ENCODE assay signal across 10 mouse cellular contexts in the genomic region with DNA sequence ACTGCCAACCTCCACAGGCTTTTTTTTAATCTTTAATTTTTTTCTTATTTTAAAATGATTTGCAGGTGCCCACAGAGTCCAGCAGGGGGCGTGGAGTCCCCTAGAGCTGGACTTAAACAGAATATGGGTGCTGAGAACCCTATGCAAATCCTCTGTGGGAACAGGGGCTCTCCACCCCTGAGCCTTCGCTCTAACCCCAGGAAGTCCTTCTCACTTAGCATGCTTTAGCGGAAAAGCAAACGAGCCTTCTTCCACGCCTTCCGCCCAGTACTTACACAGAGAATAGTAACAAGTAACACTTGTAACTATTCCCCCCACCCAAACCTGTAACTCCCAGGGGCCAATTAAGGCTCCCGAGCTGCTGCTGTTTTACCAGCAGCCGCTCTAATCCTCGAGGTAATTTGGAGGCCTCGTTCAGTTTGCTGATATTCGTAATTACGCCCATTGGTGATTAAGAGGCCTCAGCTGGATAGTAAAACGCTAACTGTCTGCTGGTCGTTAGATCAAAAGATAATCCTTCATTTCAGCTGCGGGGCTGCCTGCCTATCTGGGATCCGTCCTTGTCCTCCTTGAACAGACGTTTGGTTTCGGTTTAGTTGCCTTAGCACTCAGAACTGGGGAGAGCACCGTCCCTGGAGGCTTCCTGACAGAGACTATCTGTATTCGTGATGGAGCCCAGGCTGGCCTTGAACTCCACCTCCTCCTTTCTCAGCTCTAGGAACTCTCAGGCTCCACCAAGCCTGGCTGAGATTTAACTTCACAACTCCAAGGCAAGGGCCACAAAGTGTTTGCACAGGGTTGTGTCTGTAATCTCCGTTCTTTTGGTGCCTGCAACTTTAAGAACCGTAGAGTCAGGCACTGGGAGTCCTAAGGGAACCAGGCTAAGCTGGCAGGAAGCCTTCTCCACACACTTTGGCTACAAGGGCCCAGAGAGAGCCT. TPM values are rescaled to one million over a fixed set of nuclear protein-coding genes. Genes with fewer than 3 reads are reported as not detected.
A peak's percentile ranks its signal among the peaks of the same experiment; 100 is the strongest.
DNase-seq lines count a peak whose midpoint lies in the region; ATAC-seq and TF ChIP-seq lines count a peak whose summit lies in the region.
"Had no signal": no experiment of that assay in that cellular context is flagged by ENCODE, and none has a peak within 500 bp of the region (broad histone marks: within the 10 kb centered on the region; RNA-seq: fewer than 3 reads in every experiment).

No protein-coding gene starts in this region.

- 0 out of 2 replicates have a peak, but pooled peaks cover 6% of the 10 kb centered on the region for H3K4me1 ChIP-seq in neural tube, embryonic 11.5 days (ENCODE audit: control insufficient read depth, insufficient read depth, low read length)
- no peaks in the 10 kb centered on the region; a peak in 1 of 4 replicates for H3K4me1 ChIP-seq in liver, embryonic 14.5 days (replicated peaks; ENCODE audit: control insufficient read depth in 2 of 2, insufficient read depth in 2 of 2, low read length in 1 of 2)

- TF ChIP-seq CTCF in liver, embryonic 14.5 days (IDR thresholded peaks at IDR 0.05; ENCODE audit: low read depth): peak; percentile 58

- H3K27me3 ChIP-seq in neural tube, embryonic 11.5 days (ENCODE audit: control insufficient read depth, insufficient read depth, low read length): peaks cover 37% of the 10 kb centered on the region
- no peaks in the 10 kb centered on the region for H3K27me3 ChIP-seq in liver, embryonic 14.5 days (ENCODE audit: control insufficient read depth, insufficient read depth, low read length)

- no peak overlapping the region for H3K4me3 ChIP-seq in neural tube, embryonic 11.5 days (ENCODE audit: low read depth, low read length)
- H3K4me3 ChIP-seq in liver, embryonic 14.5 days (ENCODE audit: insufficient read depth in 1 of 2, low read depth in 2 of 2, low read length in 2 of 2): no peak overlapping the region
- H3K4me3 ChIP-seq: hindbrain, embryonic 15.5 days had no signal

- DNase-seq in adrenal gland, adult (ENCODE audit: inconsistent age in 2 of 2, low spot score in 1 of 2): peak; percentile 53 to 85
- no peak for DNase-seq in adrenal gland, postnatal 4 days (ENCODE audit: low spot score in 2 of 2)
- DNase-seq in neural tube, embryonic 11.5 days (ENCODE audit: low spot score): peak; percentile 35
- no peak for DNase-seq in neural tube, embryonic 10.5 days (ENCODE audit: extremely low spot score, low spot score)
- peak; percentile 23 for DNase-seq in heart, adult 8-10 months (ENCODE audit: low spot score)
- DNase-seq in liver, embryonic 14.5 days (ENCODE audit: low read depth in 3 of 3, low spot score in 3 of 3): peak in 1 of 3 experiments; percentile 9
- DNase-seq in layer of hippocampus, postnatal 25 days (ENCODE audit: extremely low spot score in 1 of 2, low spot score in 1 of 2): no peak

- no peaks in the 10 kb centered on the region for H3K9me3 ChIP-seq in neural tube, embryonic 11.5 days (ENCODE audit: control insufficient read depth, low read length)
- H3K9me3 ChIP-seq in liver, embryonic 14.5 days (ENCODE audit: control insufficient read depth, low read length): no peaks in the 10 kb centered on the region
- H3K9me3 ChIP-seq: hindbrain, embryonic 15.5 days had no signal

- no peaks in the 10 kb centered on the region for H3K36me3 ChIP-seq in neural tube, embryonic 11.5 days (ENCODE audit: control insufficient read depth, insufficient read depth, low read length)
- no peaks in the 10 kb centered on the region for H3K36me3 ChIP-seq in liver, embryonic 14.5 days (replicated peaks; ENCODE audit: control insufficient read depth, insufficient read depth, low read depth)
- H3K36me3 ChIP-seq: hindbrain, embryonic 15.5 days had no signal

- ATAC-seq in neural tube, embryonic 11.5 days (ENCODE audit: insufficient read depth, low FRiP score, low TSS enrichment): no peak
- ATAC-seq in liver, embryonic 14.5 days (ENCODE audit: insufficient read depth): peak; percentile 18; the same call in 1 of the 2 replicates
- ATAC-seq in inflammation-experienced regulatory T-cells, adult 6 months: no peak

- TF ChIP-seq EP300 in liver, embryonic 14.5 days (IDR thresholded peaks at IDR 0.05; ENCODE audit: low read depth): no peak

- no peak overlapping the region for H3K4me2 ChIP-seq in neural tube, embryonic 11.5 days (ENCODE audit: low read depth)
- peak overlapping the region; percentile 27 for H3K4me2 ChIP-seq in liver, embryonic 14.5 days (ENCODE audit: low read depth)
- H3K4me2 ChIP-seq: hindbrain, embryonic 15.5 days had no signal

- WGBS in neural tube, embryonic 11.5 days: 16% methylated on average over 22 of the region's 22 CpGs
- WGBS in liver, embryonic 14.5 days (ENCODE audit: insufficient replicate concordance): 19% methylated on average over 22 of the region's 22 CpGs

- H3K27ac ChIP-seq in neural tube, embryonic 11.5 days (ENCODE audit: low read depth, low read length): no peak overlapping the region
- H3K27ac ChIP-seq in liver, embryonic 14.5 days: no peak overlapping the region
- H3K27ac ChIP-seq: hindbrain, embryonic 15.5 days had no signal

- H3K9ac ChIP-seq in neural tube, embryonic 11.5 days (ENCODE audit: low read length): no peak overlapping the region
- no peak overlapping the region for H3K9ac ChIP-seq in liver, embryonic 14.5 days (replicated peaks)
- H3K9ac ChIP-seq: hindbrain, embryonic 15.5 days had no signal

RNA-seq across cellular contexts. Expression of a gene that starts 8.0 kb away (rescaled TPM):
- total RNA-seq in adrenal gland, postnatal 4 days (2021): 1 to 10 TPM; 1.2 to 1.5 TPM
- polyA plus RNA-seq in neural tube, embryonic 11.5 days (2014; fragmentation: Nextera tagmentation; extraction: Ambion mirVana): 0.26 and 0.42 TPM in 2 replicates
- total RNA-seq in heart, adult 8-10 months (2022): under 1 TPM; 0.19 to 0.31 (median 0.22) TPM
- 0.14 and 0.19 TPM in 2 replicates for polyA plus RNA-seq in liver, embryonic 14.5 days (2012; rRNA removed)
- 0.11 and 0.44 TPM in 2 replicates for polyA plus RNA-seq in liver, embryonic 14.5 days (2014; fragmentation: Nextera tagmentation; extraction: Ambion mirVana)
- total RNA-seq in layer of hippocampus, postnatal 25 days (2021): 1 to 10 TPM; 2.4 to 2.7 TPM
- 1 to 10 TPM; 1.5 to 4.3 (median 2.9) TPM for polyA plus RNA-seq in inflammation-experienced regulatory T-cells, adult 6 months (2017; shearing (Covaris generic))

RNA-seq across cellular contexts. Expression of a gene that starts 23.4 kb away (rescaled TPM):
- not detected for total RNA-seq in adrenal gland, postnatal 4 days (2021)
- 1.7 and 1.9 TPM in 2 replicates for polyA plus RNA-seq in neural tube, embryonic 11.5 days (2014; fragmentation: Nextera tagmentation; extraction: Ambion mirVana)
- not detected for total RNA-seq in heart, adult 8-10 months (2022)
- polyA plus RNA-seq in liver, embryonic 14.5 days (2012; rRNA removed): not detected in 2 replicates
- not detected in 2 replicates for polyA plus RNA-seq in liver, embryonic 14.5 days (2014; fragmentation: Nextera tagmentation; extraction: Ambion mirVana)
- not detected for total RNA-seq in layer of hippocampus, postnatal 25 days (2021)
- not detected for polyA plus RNA-seq in inflammation-experienced regulatory T-cells, adult 6 months (2017; shearing (Covaris generic))
- polyA plus RNA-seq: C2C12 had no signal

Comparison
In these comparisons a context has a peak if more than half of its experiments do, and no peak if none do; other contexts are left out.
1. DNase-seq: peak in adrenal gland, adult (2 of 2), neural tube, embryonic 11.5 days (single experiment) and heart, adult 8-10 months (single experiment); none in adrenal gland, postnatal 4 days (0 of 2), neural tube, embryonic 10.5 days (single experiment) and layer of hippocampus, postnatal 25 days (0 of 2).